Comparison of ENCODE assay signal across 41 mouse cellular contexts in the genomic region with DNA sequence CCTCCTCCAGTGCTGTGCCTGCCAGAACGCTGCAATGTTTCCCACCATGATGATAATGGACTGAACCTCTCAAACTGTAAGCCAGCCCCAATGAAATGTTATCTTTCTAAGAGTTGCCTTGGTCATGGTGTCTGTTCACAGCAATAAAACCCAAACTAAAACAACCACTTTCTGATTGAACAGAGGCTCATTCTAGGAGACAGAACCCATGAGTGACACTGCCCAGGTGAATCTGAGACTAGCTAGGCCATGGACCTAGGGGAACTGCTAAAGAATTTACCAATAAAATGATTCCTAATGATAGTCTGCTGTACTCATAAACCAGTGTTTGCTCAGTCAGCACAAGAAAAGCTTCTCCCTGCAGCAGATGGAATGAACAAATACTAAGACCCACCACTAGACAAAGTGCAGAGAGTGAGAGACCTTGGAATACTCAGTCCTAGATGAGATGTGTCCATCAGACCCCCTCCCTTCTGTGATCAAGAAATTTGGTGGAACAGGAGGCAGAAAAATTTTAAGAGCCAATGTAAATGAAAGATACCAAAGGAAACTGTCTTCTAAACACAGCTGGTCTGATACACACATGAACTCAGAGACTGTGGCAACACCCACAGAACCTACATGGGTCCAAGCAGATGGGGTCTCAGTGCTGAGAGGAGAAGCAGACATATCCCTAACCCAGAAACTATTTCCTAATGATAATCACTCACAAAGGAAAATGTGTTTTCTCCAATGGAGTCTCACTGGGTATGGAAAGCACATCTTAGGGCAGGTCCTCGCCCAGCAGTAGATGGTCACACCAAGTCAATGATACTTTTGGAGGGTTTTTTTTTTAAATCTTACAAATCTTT. TPM values are rescaled to one million over a fixed set of nuclear protein-coding genes. Genes with fewer than 3 reads are reported as not detected.
"Had no signal": no experiment of that assay in that cellular context is flagged by ENCODE, and none has a peak within 500 bp of the region (broad histone marks: within the 10 kb centered on the region; RNA-seq: fewer than 3 reads in every experiment).

No protein-coding gene starts in this region.

- H3K27me3 ChIP-seq: limb, embryonic 12.5 days; limb, embryonic 13.5 days; limb, embryonic 15.5 days; liver, embryonic 12.5 days; liver, embryonic 13.5 days; liver, embryonic 15.5 days; lung, embryonic 15.5 days; megakaryocyte, embryonic 14.5 days; midbrain, embryonic 12.5 days; midbrain, embryonic 13.5 days; midbrain, embryonic 15.5 days; neural tube, embryonic 12.5 days had no signal

- H3K9me3 ChIP-seq: limb, embryonic 10.5 days; limb, embryonic 15.5 days; lung, embryonic 15.5 days; midbrain, embryonic 15.5 days had no signal

- H3K4me2 ChIP-seq: limb, embryonic 12.5 days; limb, embryonic 13.5 days; limb, embryonic 15.5 days; liver, embryonic 11.5 days; liver, embryonic 12.5 days; liver, embryonic 13.5 days; liver, embryonic 15.5 days; lung, embryonic 14.5 days; lung, embryonic 15.5 days; midbrain, embryonic 11.5 days; midbrain, embryonic 12.5 days; midbrain, embryonic 13.5 days; midbrain, embryonic 15.5 days; neural tube, embryonic 12.5 days had no signal

- H3K9ac ChIP-seq: limb, embryonic 12.5 days; limb, embryonic 13.5 days; limb, embryonic 15.5 days; liver, embryonic 12.5 days; liver, embryonic 13.5 days; liver, embryonic 14.5 days; liver, embryonic 15.5 days; liver, postnatal 0 days; lung, embryonic 14.5 days; lung, embryonic 15.5 days; midbrain, embryonic 12.5 days; midbrain, embryonic 13.5 days; midbrain, embryonic 15.5 days; neural tube, embryonic 12.5 days had no signal

- H3K4me3 ChIP-seq: limb, embryonic 10.5 days; limb, embryonic 12.5 days; limb, embryonic 13.5 days; limb, embryonic 15.5 days; liver, embryonic 12.5 days; liver, embryonic 13.5 days; liver, embryonic 15.5 days; lung, embryonic 15.5 days; megakaryocyte, embryonic 14.5 days; midbrain, embryonic 10.5 days; midbrain, embryonic 12.5 days; midbrain, embryonic 13.5 days; midbrain, embryonic 15.5 days; myocyte; neural tube, embryonic 12.5 days had no signal

- H3K4me1 ChIP-seq: limb, embryonic 10.5 days; limb, embryonic 12.5 days; limb, embryonic 13.5 days; limb, embryonic 15.5 days; liver, embryonic 13.5 days; liver, embryonic 15.5 days; lung, embryonic 15.5 days; midbrain, embryonic 10.5 days; midbrain, embryonic 12.5 days; midbrain, embryonic 13.5 days; midbrain, embryonic 15.5 days; neural tube, embryonic 12.5 days had no signal

- ATAC-seq: liver, embryonic 12.5 days; liver, postnatal 0 days; lung, postnatal 0 days; midbrain, embryonic 13.5 days; midbrain, embryonic 15.5 days; midbrain, embryonic 16.5 days had no signal

- DNase-seq: left cerebral cortex, postnatal 4 days; liver; liver, embryonic 13.5 days; liver, postnatal 0 days; lung, adult 18-20 months; lung, adult 2 months; lung, embryonic 14.5 days; lung, postnatal 10 days; lung, postnatal 14 days; lung, postnatal 36 days; lung, postnatal 4 days; midbrain, embryonic 14.5 days had no signal

- H3K27ac ChIP-seq: limb, embryonic 10.5 days; limb, embryonic 12.5 days; limb, embryonic 13.5 days; limb, embryonic 15.5 days; liver, embryonic 12.5 days; liver, embryonic 13.5 days; liver, embryonic 14.5 days; liver, embryonic 15.5 days; lung, embryonic 15.5 days; macrophage; midbrain, embryonic 10.5 days; midbrain, embryonic 12.5 days; midbrain, embryonic 13.5 days; midbrain, embryonic 15.5 days; neural tube, embryonic 12.5 days had no signal

RNA-seq across cellular contexts. Expression of a gene that starts 59.5 kb away (rescaled TPM):
- total RNA-seq: left cerebral cortex, postnatal 10 days; left cerebral cortex, postnatal 14 days; left cerebral cortex, postnatal 25 days; left cerebral cortex, postnatal 36 days; left cerebral cortex, postnatal 4 days; megakaryocyte progenitor cell, adult 5-6 weeks; megakaryocyte, adult 5-6 weeks; megakaryocyte-erythroid progenitor cell, adult 5-6 weeks; monocyte, adult 5-6 weeks had no signal
- polyA plus RNA-seq: limb, embryonic 11.5 days; macrophage; midbrain, embryonic 12.5 days; neural tube, embryonic 12.5 days had no signal
